In genomic region chr3:37655933-37656633, GRCm38 (mm10) we compare ENCODE assay signal across 9 mouse cellular contexts. TPM values are rescaled to one million over a fixed set of nuclear protein-coding genes. Genes with fewer than 3 reads are reported as not detected.
A peak's percentile ranks its signal among the peaks of the same experiment; 100 is the strongest.
DNase-seq lines count a peak whose midpoint lies in the region; ATAC-seq and TF ChIP-seq lines count a peak whose summit lies in the region.
"Had no signal": no experiment of that assay in that cellular context is flagged by ENCODE, and none has a peak within 500 bp of the region (broad histone marks: within the 10 kb centered on the region; RNA-seq: fewer than 3 reads in every experiment).

No protein-coding gene starts in this region.

- ATAC-seq in kidney, embryonic 15.5 days (replicated peaks; ENCODE audit: low FRiP score), result no peak
- ATAC-seq in forebrain, embryonic 11.5 days (replicated peaks; ENCODE audit: low FRiP score), result peak; percentile 28; the same call in 1 of the 2 replicates
- no peak for ATAC-seq in limb, embryonic 14.5 days (ENCODE audit: low FRiP score, low read depth)

- H3K4me1 ChIP-seq in kidney, embryonic 15.5 days, result peaks cover 53% of the 10 kb centered on the region
- peaks cover 13% of the 10 kb centered on the region for H3K4me1 ChIP-seq in forebrain, embryonic 11.5 days (replicated peaks; ENCODE audit: control insufficient read depth, insufficient read depth, low read length)
- H3K4me1 ChIP-seq in limb, embryonic 14.5 days (ENCODE audit: control insufficient read depth, insufficient read depth, low read length), result peaks cover 21% of the 10 kb centered on the region

- no peak for DNase-seq in kidney, adult 11 months
- peak; percentile 62 for DNase-seq in R1 (ENCODE audit: low read depth, low spot score)
- peak; percentile 68 for DNase-seq in forebrain, embryonic 11.5 days (ENCODE audit: low spot score)
- DNase-seq in limb, embryonic 14.5 days (ENCODE audit: low spot score), result no peak
- DNase-seq in retina, postnatal 1 day, result peak; percentile 66
- DNase-seq in Muller cell, postnatal 12 days (ENCODE audit: inconsistent ontology term), result no peak
- no peak for DNase-seq in spleen, adult 18-20 months

- H3K27ac ChIP-seq in kidney, embryonic 15.5 days, result peak overlapping the region; percentile 83
- no peak overlapping the region; the same call in 1 of the 2 replicates for H3K27ac ChIP-seq in forebrain, embryonic 11.5 days (ENCODE audit: low read depth, low read length)
- H3K27ac ChIP-seq in limb, embryonic 14.5 days (replicated peaks; ENCODE audit: low read depth, low read length), result no peak overlapping the region

- WGBS in kidney, embryonic 15.5 days, result 29% methylated on average over 20 of the region's 20 CpGs
- 18% methylated on average over 20 of the region's 20 CpGs for WGBS in forebrain, embryonic 11.5 days
- WGBS in limb, embryonic 14.5 days, result 31% methylated on average over 20 of the region's 20 CpGs

- peak overlapping the region; percentile 50 for H3K4me2 ChIP-seq in kidney, embryonic 15.5 days
- peak overlapping the region; percentile 50 for H3K4me2 ChIP-seq in forebrain, embryonic 11.5 days (ENCODE audit: low read depth, low read length, severe bottlenecking)
- H3K4me2 ChIP-seq in limb, embryonic 14.5 days (replicated peaks; ENCODE audit: low read depth, low read length, severe bottlenecking), result peak overlapping the region; percentile 23; the same call in 1 of the 2 replicates

- H3K27me3 ChIP-seq in kidney, embryonic 15.5 days, result no peaks in the 10 kb centered on the region; the same call in 1 of the 2 replicates
- peaks cover 4% of the 10 kb centered on the region; the same call in 1 of the 2 replicates for H3K27me3 ChIP-seq in forebrain, embryonic 11.5 days (ENCODE audit: control insufficient read depth, insufficient read depth, low read length)
- no peaks in the 10 kb centered on the region for H3K27me3 ChIP-seq in limb, embryonic 14.5 days (ENCODE audit: control insufficient read depth, insufficient read depth, low read length)

- peak overlapping the region; percentile 11; the same call in 1 of the 2 replicates for H3K4me3 ChIP-seq in kidney, embryonic 15.5 days (replicated peaks)
- peak overlapping the region; percentile 14; the same call in 1 of the 2 replicates for H3K4me3 ChIP-seq in forebrain, embryonic 11.5 days (ENCODE audit: low read depth, low read length)
- no peak overlapping the region for H3K4me3 ChIP-seq in limb, embryonic 14.5 days (replicated peaks; ENCODE audit: low read length)
- H3K4me3 ChIP-seq: myocyte had no signal

- no peak for TF ChIP-seq POLR2A in limb, embryonic 14.5 days (IDR thresholded peaks at IDR 0.05; ENCODE audit: borderline replicate concordance, extremely low read depth, insufficient read depth, insufficient read length)

- H3K36me3 ChIP-seq in kidney, embryonic 15.5 days, result no peaks in the 10 kb centered on the region
- no peaks in the 10 kb centered on the region for H3K36me3 ChIP-seq in forebrain, embryonic 11.5 days (ENCODE audit: control insufficient read depth, insufficient read depth, low read length)
- H3K36me3 ChIP-seq in limb, embryonic 14.5 days (ENCODE audit: control insufficient read depth, insufficient read depth, low read length), result no peaks in the 10 kb centered on the region

- H3K9ac ChIP-seq in kidney, embryonic 15.5 days, result no peak overlapping the region
- peak overlapping the region; percentile 12; the same call in 1 of the 2 replicates for H3K9ac ChIP-seq in forebrain, embryonic 11.5 days (ENCODE audit: low read length)
- H3K9ac ChIP-seq in limb, embryonic 14.5 days (ENCODE audit: low read depth, low read length, severe bottlenecking), result no peak overlapping the region

- no peaks in the 10 kb centered on the region for H3K9me3 ChIP-seq in kidney, embryonic 15.5 days (replicated peaks)
- no peaks in the 10 kb centered on the region for H3K9me3 ChIP-seq in forebrain, embryonic 11.5 days (ENCODE audit: control insufficient read depth, low read length)
- H3K9me3 ChIP-seq in limb, embryonic 14.5 days (ENCODE audit: control insufficient read depth, low read length), result no peaks in the 10 kb centered on the region

RNA-seq across cellular contexts. Expression of gene Spry1, which starts 16.3 kb away (rescaled TPM):
- polyA plus RNA-seq in kidney, embryonic 15.5 days (2015; fragmentation: Nextera tagmentation; extraction: Ambion mirVana), result 36.2 and 38.7 TPM in 2 replicates
- 20.9 and 24.4 TPM in 2 replicates for polyA plus RNA-seq in forebrain, embryonic 11.5 days (2014; fragmentation: Nextera tagmentation; extraction: Ambion mirVana)
- polyA plus RNA-seq in limb, embryonic 14.5 days (2012; rRNA removed), result 57.1 and 74.0 TPM in 2 replicates
- polyA plus RNA-seq in limb, embryonic 14.5 days (2014; fragmentation: Nextera tagmentation; extraction: Ambion mirVana), result 23.6 and 23.8 TPM in 2 replicates

Comparison
In these comparisons a context has a peak if more than half of its experiments do, and no peak if none do; other contexts are left out.
1. DNase-seq: peak in R1 (single experiment), forebrain, embryonic 11.5 days (single experiment) and retina, postnatal 1 day (single experiment); none in kidney, adult 11 months (single experiment), limb, embryonic 14.5 days (single experiment), Muller cell, postnatal 12 days (single experiment) and spleen, adult 18-20 months (0 of 2).
2. Peak in every context shown above with its lines, with median percentiles within 50 percentile points of each other: H3K4me2 ChIP-seq.